Mouse (Mus musculus) liver, embryonic 13.5 days (tissue): ENCODE measurements around the gene Olfr516. TPM values are rescaled to one million over a fixed set of nuclear protein-coding genes. Genes with fewer than 3 reads are reported as not detected.
"Not testable (repeated sequence)": the region's sequence is repeated elsewhere in the genome, so short reads cannot be mapped to it uniquely, and the experiment has no call there.

Source experiments
- ATAC-seq: fragments of 200-750 bp; cut with Nextera tagmentation; 2 replicates; pipeline ENCODE4 v1.8.0; 2017; ENCODE audit warnings: low read depth, mild to moderate bottlenecking, moderate number of reproducible peaks, moderate library complexity
- DNase-seq: peaks from one replicate; pipeline ENCODE4 v3.0.0; 2022
- H3K27ac ChIP-seq: fragments of 300-500 bp; sonication (generic); 2 replicates; pipeline ENCODE4 v1.5.1; 2015; ENCODE audit warnings: moderate library complexity, mild to moderate bottlenecking, inconsistent platforms
- H3K27me3 ChIP-seq: fragments of 300-500 bp; sonication (generic); 2 replicates; pipeline ENCODE4 v1.6.1; 2015; ENCODE audit warnings: mild to moderate bottlenecking, inconsistent platforms
- H3K36me3 ChIP-seq: fragments of 300-500 bp; sonication (generic); 2 replicates; pipeline ENCODE4 v1.6.1; 2015; ENCODE audit warnings: mild to moderate bottlenecking, inconsistent platforms
- H3K4me1 ChIP-seq: fragments of 300-500 bp; sonication (generic); replicated peaks from 2 replicates; pipeline ENCODE4 v1.6.1; 2015; ENCODE audit warnings: inconsistent platforms
- H3K4me2 ChIP-seq: fragments of 300-500 bp; sonication (generic); 2 replicates; pipeline ENCODE4 v1.6.1; 2015; ENCODE audit warnings: inconsistent platforms, mild to moderate bottlenecking, moderate library complexity
- H3K4me3 ChIP-seq: fragments of 300-500 bp; sonication (generic); replicated peaks from 2 replicates; pipeline ENCODE4 v1.5.1; 2015; ENCODE audit warnings: mild to moderate bottlenecking, inconsistent platforms
- H3K9ac ChIP-seq: fragments of 300-500 bp; sonication (generic); 2 replicates; pipeline ENCODE4 v1.6.1; 2015; ENCODE audit warnings: mild to moderate bottlenecking, inconsistent platforms
- H3K9me3 ChIP-seq: fragments of 300-500 bp; sonication (generic); replicated peaks from 2 replicates; pipeline ENCODE4 v1.6.1; 2016; ENCODE audit warnings: inconsistent platforms
- WGBS: fragments of 180-500 bp; shearing (Covaris S2); methylation state at CpG from one replicate; pipeline ENCODE4 v1.1.7; 2015; ENCODE audit not compliant: insufficient replicate concordance; 5-methylcytosine and 5-hydroxymethylcytosine counted together
- polyA plus RNA-seq: library from polyadenylated mRNA; unstranded; fragments of >200 nt; fragmentation: Nextera tagmentation; extraction: Ambion mirVana; gene quantifications from 2 replicates; pipeline ENCODE4 v1.2.1, GENCODE M21; 2015

The Olfr516 gene
- polyA plus RNA-seq: not detected in 2 replicates

DNA sequence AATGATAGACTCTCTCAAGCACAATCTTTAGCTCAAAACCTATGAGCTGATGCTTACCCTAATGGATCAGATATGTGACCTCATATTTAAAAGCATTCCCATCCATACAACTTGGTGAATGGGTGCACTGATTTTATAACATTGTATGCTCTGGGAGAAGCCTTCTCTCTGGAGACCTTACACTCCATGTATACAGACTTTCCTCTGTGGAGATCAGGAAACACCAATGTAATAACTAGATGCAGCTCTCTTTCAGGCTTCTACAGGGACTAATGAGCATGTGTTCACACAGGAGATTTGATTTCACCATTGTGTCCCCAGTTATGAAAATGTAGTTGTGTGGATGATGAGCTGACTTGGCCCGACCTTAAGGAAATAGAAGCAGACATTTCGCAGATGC, at the start of gene Olfr516:
Olfr516 (minus strand) TSS at position 101 of the 400 bp plus-strand sequence.
- 57% methylated on average over 2 of the region's 2 CpGs for WGBS
- no peak within 1 kb of the TSS for H3K4me3 ChIP-seq
- no peak for DNase-seq
- H3K27me3 ChIP-seq: no peaks in the 10 kb centered on the region
- no peak within 1 kb of the TSS for H3K4me2 ChIP-seq
- no peaks in the 10 kb centered on the region for H3K36me3 ChIP-seq
- H3K4me1 ChIP-seq: no peaks in the 10 kb centered on the region
- ATAC-seq: no peak
- H3K9ac ChIP-seq: no peak within 1 kb of the TSS
- no peak within 1 kb of the TSS for H3K27ac ChIP-seq
- no peaks in the 10 kb centered on the region for H3K9me3 ChIP-seq

DNA sequence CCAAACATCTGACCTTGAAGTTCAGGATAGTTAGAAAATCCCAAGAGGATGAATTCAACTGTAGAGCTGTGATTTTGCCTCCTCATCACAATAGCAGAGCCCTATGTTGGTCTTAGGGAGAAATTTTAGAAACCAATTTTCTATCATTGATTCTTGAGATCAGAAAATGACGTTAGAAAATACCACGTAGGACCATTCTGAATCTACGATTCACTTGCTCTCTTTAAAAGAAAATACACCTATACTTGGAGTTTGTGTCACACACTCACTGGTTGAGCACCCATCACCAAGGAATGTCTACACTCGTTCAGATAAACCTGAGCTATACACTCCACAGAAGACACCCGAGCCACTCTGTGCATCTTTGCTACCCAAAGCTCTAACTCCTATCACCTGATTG, 44.0 kb upstream of the Olfr516 start, which contains the start of gene Olfr519:
Olfr519 (minus strand) TSS at position 101 of the 400 bp plus-strand sequence.
- WGBS: 61% methylated on average over 5 of the region's 5 CpGs
- Histone ChIP-seq H3K27ac (no peak within 1 kb of the TSS), H3K36me3 (no peaks in the 10 kb centered on the region), H3K27me3 (no peaks in the 10 kb centered on the region), H3K4me1 (no peaks in the 10 kb centered on the region), H3K4me2 (no peak within 1 kb of the TSS), H3K9ac (no peak within 1 kb of the TSS), H3K4me3 (no peak within 1 kb of the TSS), H3K9me3 (no peaks in the 10 kb centered on the region)
- no peak for DNase-seq
- ATAC-seq: no peak

DNA sequence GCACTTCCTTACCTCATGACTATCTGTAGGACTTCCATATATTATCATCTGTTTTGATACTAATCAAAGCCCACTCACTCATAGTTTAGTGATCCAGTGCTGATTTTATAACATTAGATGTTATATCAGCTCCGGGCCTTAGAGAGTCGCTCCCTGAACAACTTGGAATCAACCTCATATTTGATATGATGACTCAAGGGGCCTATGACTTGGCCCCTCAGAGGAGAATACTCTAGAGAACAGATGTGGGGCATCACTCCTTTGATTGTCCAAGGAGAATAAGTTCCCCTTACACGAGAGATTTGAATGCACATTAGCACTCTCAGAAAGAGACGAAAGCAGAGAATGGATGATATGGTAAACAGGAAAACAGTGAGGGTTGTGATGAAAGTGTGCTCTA, 34.6 kb upstream of the Olfr516 start, which contains the start of gene Olfr518:
Olfr518 (minus strand) TSS at position 101 of the 400 bp plus-strand sequence.
- 68% methylated on average over 4 of the region's 4 CpGs for WGBS
- H3K36me3 ChIP-seq: no peaks in the 10 kb centered on the region

DNA sequence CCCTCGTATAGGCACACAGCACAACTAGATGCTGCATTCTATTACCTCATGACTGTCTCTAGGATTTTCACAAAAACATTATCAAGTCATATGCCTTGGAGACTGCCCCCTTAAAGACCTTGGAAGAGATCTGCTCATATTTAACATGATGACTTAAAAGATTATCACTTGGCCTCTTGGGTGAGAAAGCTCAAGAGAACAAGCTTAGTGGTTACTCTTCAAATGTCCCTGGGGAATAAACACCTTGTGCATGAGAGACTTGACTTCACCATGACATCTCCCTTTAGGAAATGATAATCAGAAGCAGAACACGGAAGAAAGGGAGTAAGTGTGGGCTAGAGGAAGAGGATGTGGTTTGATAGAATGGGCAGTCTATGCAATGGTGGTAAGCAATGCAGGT, 21.9 kb upstream of the Olfr516 start, which contains the start of gene Olfr517:
Olfr517 (minus strand) TSS at position 101 of the 400 bp plus-strand sequence.
- H3K4me1 ChIP-seq: no peaks in the 10 kb centered on the region
- no peaks in the 10 kb centered on the region for H3K27me3 ChIP-seq
- no peak within 1 kb of the TSS for H3K4me3 ChIP-seq
- no peak within 1 kb of the TSS for H3K9ac ChIP-seq
- DNase-seq (no peak), ATAC-seq (no peak)
- no peaks in the 10 kb centered on the region for H3K36me3 ChIP-seq
- H3K4me2 ChIP-seq: no peak within 1 kb of the TSS
- 40% methylated on average over 2 of the region's 2 CpGs for WGBS
- no peak within 1 kb of the TSS for H3K27ac ChIP-seq
- no peaks in the 10 kb centered on the region for H3K9me3 ChIP-seq

More for the DNA sequence above, 34.6 kb upstream of the Olfr516 start, which contains the start of gene Olfr518:
- H3K27ac ChIP-seq: no peak within 1 kb of the TSS
- H3K9ac ChIP-seq: no peak within 1 kb of the TSS
- H3K4me3 ChIP-seq: no peak within 1 kb of the TSS
- no peak within 1 kb of the TSS for H3K4me2 ChIP-seq
- no peak for ATAC-seq
- no peaks in the 10 kb centered on the region for H3K9me3 ChIP-seq
- no peak for DNase-seq
- H3K27me3 ChIP-seq: no peaks in the 10 kb centered on the region
- H3K4me1 ChIP-seq: no peaks in the 10 kb centered on the region

DNA sequence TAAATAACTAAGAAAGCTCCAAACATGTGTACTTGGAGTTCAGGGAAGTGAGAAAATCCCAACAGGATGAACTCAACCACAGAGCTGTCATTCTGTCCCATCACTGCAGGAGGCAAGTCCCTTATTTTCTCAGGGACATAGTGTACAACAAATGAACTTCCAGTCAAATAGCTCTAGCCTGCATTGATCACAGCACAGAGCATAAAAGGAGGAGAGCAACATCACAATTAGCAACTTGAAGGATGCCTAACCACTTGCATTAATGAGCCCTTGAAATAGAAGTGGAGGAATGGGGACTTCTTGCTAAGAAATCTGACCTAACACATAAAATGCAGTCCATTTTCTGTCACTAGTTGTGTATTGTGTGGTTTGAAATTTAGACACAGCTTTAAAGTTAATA, 24.4 kb downstream of the Olfr516 start, which contains the start of gene Olfr514:
Olfr514 (minus strand) TSS at position 101 of the 400 bp plus-strand sequence.
- no peak for ATAC-seq
- no peaks in the 10 kb centered on the region for H3K4me1 ChIP-seq
- H3K36me3 ChIP-seq: no peaks in the 10 kb centered on the region
- H3K4me3 ChIP-seq: no peak within 1 kb of the TSS
- H3K27ac ChIP-seq: no peak within 1 kb of the TSS
- no peaks in the 10 kb centered on the region for H3K27me3 ChIP-seq
- H3K9me3 ChIP-seq: no peaks in the 10 kb centered on the region
- no peak within 1 kb of the TSS for H3K4me2 ChIP-seq
- no peak for DNase-seq
- H3K9ac ChIP-seq: no peak within 1 kb of the TSS

DNA sequence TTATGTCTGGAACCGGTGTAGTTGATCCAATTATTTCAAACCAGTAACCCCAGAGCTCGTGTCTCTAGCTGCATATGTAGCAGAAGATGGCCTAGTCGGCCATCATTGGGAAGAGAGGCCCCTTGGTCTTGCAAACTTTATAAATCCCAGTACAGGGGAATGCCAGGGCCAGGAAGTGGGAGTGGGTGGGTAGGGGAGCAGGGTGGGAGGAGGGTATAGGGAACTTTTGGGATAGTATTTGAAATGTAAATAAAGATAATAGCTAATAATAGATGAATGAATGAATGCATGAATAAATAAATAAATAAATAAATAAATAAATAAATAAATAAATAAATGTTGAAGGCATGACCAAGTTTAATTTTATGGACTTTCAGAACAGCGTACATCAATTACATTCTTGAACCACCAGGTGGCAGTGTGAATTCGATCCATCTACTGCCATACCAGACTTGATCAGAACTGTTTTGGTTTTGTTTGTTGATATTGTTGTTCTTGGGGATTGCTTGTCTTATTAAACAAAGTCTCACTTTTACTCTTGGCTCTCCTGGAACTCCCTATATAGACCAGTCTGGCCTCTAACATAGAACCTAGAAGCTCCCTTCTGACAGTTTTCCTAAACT, 35.6 kb downstream of the Olfr516 start:
- H3K9me3 ChIP-seq, H3K27me3 ChIP-seq, H3K4me3 ChIP-seq, H3K27ac ChIP-seq, ATAC-seq, H3K36me3 ChIP-seq, DNase-seq, H3K4me1 ChIP-seq, H3K4me2 ChIP-seq, H3K9ac ChIP-seq: not testable (repeated sequence)
- WGBS: 32% methylated on average over 5 of the region's 5 CpGs

DNA sequence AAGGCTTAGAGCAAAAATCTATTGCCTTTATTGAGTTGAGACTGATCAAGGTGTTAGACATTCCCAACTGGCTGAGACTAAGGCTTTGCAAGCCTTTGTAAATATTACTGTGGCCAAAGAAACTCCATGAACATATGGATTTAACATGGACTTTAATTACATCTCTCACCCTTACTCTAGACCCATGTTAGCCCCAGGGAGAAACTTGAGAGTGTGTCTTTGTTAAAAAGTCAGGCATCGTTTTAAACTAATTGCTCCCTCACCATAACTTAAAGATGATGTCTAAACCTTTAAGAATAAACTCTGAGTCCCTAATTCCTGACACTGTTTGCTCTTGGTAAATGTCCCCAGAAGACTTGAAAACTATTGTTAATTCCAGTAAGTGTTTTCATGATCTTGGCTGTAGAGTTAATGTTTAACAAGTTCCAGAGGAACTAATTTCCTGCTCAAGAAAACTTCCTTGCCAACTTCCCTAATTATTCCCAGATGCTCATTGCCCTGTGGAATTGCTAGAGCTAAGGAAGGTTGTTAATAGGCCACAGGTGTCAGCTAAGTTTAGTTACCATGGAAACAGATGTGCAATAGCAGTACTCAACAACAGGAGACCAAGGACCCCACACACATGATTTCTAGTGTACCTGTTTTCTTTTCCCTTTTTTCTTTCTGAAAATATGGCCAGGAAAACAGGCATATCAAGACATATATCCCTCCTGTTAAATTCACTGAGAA, 53.0 kb downstream of the Olfr516 start:
- no peaks in the 10 kb centered on the region for H3K27me3 ChIP-seq
- H3K36me3 ChIP-seq: no peaks in the 10 kb centered on the region
- no peak overlapping the region for H3K27ac ChIP-seq
- no peak overlapping the region for H3K9ac ChIP-seq
- 33% methylated on average over 1 of the region's 1 CpGs for WGBS
- DNase-seq: no peak
- no peak overlapping the region for H3K4me2 ChIP-seq
- H3K4me1 ChIP-seq: no peaks in the 10 kb centered on the region
- H3K9me3 ChIP-seq: no peaks in the 10 kb centered on the region
- H3K4me3 ChIP-seq: no peak overlapping the region
- no peak for ATAC-seq

Other genes with a start within 250 kb of the Olfr516 start
- gene Olfr506, start 239.7 kb downstream of the Olfr516 start, polyA plus RNA-seq: not detected in 2 replicates
- not detected in 2 replicates for gene Olfr507, start 228.7 kb downstream of the Olfr516 start, polyA plus RNA-seq
- gene Olfr508, start 220.5 kb downstream of the Olfr516 start, polyA plus RNA-seq: not detected in 2 replicates
- not detected in 2 replicates for gene Olfr509, start 198.6 kb downstream of the Olfr516 start, polyA plus RNA-seq
- not detected in 2 replicates for gene Olfr510, start 184.1 kb downstream of the Olfr516 start, polyA plus RNA-seq
- not detected in 2 replicates for gene Olfr512, start 137.2 kb downstream of the Olfr516 start, polyA plus RNA-seq
- not detected in 2 replicates for gene Olfr513, start 99.6 kb downstream of the Olfr516 start, polyA plus RNA-seq
- gene Olfr514, start 24.5 kb downstream of the Olfr516 start, polyA plus RNA-seq: not detected in 2 replicates
- not detected in 2 replicates for gene Olfr517, start 21.9 kb upstream of the Olfr516 start, polyA plus RNA-seq
- not detected in 2 replicates for gene Olfr518, start 34.5 kb upstream of the Olfr516 start, polyA plus RNA-seq
- not detected in 2 replicates for gene Olfr519, start 43.9 kb upstream of the Olfr516 start, polyA plus RNA-seq
- 0.02 and 0.07 TPM in 2 replicates for gene Nlrp10, start 79.6 kb upstream of the Olfr516 start, polyA plus RNA-seq
- gene Eif3f, start 83.9 kb upstream of the Olfr516 start, polyA plus RNA-seq: 40.6 and 48.6 TPM in 2 replicates
- 0.06 and 0.07 TPM in 2 replicates for gene Tub, start 99.8 kb upstream of the Olfr516 start, polyA plus RNA-seq
- gene Ric3, start 232.8 kb upstream of the Olfr516 start, polyA plus RNA-seq: 0.64 and 0.73 TPM in 2 replicates